Mouse (Mus musculus) liver, postnatal 0 days (tissue): ENCODE data around the gene Nelfe. TPM values are rescaled to one million over a fixed set of nuclear protein-coding genes. Genes with fewer than 3 reads are reported as not detected.

Source experiments
- ATAC-seq: fragments of 200-750 bp; cut with Nextera tagmentation; 2 replicates; pipeline ENCODE4 v1.8.0; 2017; ENCODE audit warnings: mild to moderate bottlenecking, moderate library complexity
- DNase-seq: peaks from one replicate; pipeline ENCODE4 v3.0.0-alpha.2; 2016
- H3K27ac ChIP-seq: fragments of 300-500 bp; sonication (generic); 2 replicates; pipeline ENCODE4 v1.5.1; 2014; ENCODE audit warnings: antibody characterized with exemption, moderate library complexity, mild to moderate bottlenecking, low read depth
- H3K27me3 ChIP-seq: fragments of 300-500 bp; sonication (generic); 2 replicates; pipeline ENCODE4 v1.6.1; 2014; ENCODE audit warnings: low read length, control low read depth, mixed read lengths; ENCODE audit not compliant: insufficient read depth
- H3K36me3 ChIP-seq: fragments of 300-500 bp; sonication (generic); replicated peaks from 2 replicates; pipeline ENCODE4 v1.6.1; 2014; ENCODE audit warnings: mild to moderate bottlenecking, control low read depth, low read length, moderate library complexity, mixed read lengths; ENCODE audit not compliant: insufficient read depth
- H3K4me1 ChIP-seq: fragments of 300-500 bp; sonication (generic); 2 replicates; pipeline ENCODE4 v1.6.1; 2014; ENCODE audit warnings: antibody characterized with exemption, mild to moderate bottlenecking, control low read depth; ENCODE audit not compliant: insufficient read depth
- H3K4me2 ChIP-seq: fragments of 300-500 bp; sonication (generic); 2 replicates; pipeline ENCODE4 v1.6.1; 2014; ENCODE audit warnings: low read depth, mild to moderate bottlenecking, low read length, moderate library complexity, mixed read lengths
- H3K4me3 ChIP-seq: fragments of 300-500 bp; sonication (generic); 2 replicates; pipeline ENCODE4 v1.5.1; 2014; ENCODE audit warnings: low read depth, low read length
- H3K9ac ChIP-seq: fragments of 300-500 bp; sonication (generic); replicated peaks from 2 replicates; pipeline ENCODE4 v1.6.1; 2014; ENCODE audit warnings: mild to moderate bottlenecking, moderate library complexity
- H3K9me3 ChIP-seq: fragments of 300-500 bp; sonication (generic); 2 replicates; pipeline ENCODE4 v1.6.1; 2016; ENCODE audit warnings: mild to moderate bottlenecking, control low read depth, low read length, mixed read lengths
- CTCF ChIP-seq: sonication (generic); IDR thresholded peaks from 2 replicates; pipeline ENCODE4 v1.5.1; 2016; ENCODE audit warnings: antibody characterized with exemption, low read depth
- EP300 ChIP-seq: IDR thresholded peaks from 2 replicates; pipeline ENCODE4 v1.6.1; 2016; ENCODE audit warnings: antibody characterized with exemption, low read depth, mild to moderate bottlenecking
- WGBS: fragments of 180-500 bp; shearing (Covaris S2); extraction: QIAGEN DNeasy Blood & Tissue Kit; methylation state at CpG from one replicate; pipeline ENCODE4 v1.1.7; 2014; ENCODE audit not compliant: insufficient replicate concordance; 5-methylcytosine and 5-hydroxymethylcytosine counted together
- polyA plus RNA-seq: library from polyadenylated mRNA; unstranded; fragments of >200 nt; fragmentation: Nextera tagmentation; extraction: Ambion mirVana; gene quantifications from 2 replicates; pipeline ENCODE4 v1.2.1, GENCODE M21; 2015

Nelfe gene
- polyA plus RNA-seq, 1 experiment from 2014 or later: 26.5 TPM

DNA sequence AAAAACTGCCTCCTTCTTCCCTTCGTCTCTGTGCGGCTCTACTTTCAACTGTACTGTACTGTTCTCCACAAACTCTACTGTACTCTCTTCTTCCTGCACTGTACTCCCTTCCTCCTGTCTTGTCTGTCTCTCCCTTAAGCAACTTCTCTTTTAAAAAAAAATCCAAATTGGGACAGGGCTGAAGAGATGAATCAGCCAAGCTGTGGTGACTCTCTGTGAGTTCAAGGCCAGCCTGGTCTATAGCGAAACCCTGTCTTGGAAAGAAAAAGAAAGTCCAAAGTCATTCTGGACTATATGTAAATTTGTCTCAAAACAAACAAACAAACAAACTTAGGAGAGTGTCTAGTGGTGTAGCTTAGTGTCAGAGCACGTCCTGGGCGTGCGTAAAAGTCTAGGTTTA lies 24.1 kb downstream of the Nelfe start:
- no peak overlapping the region for H3K4me2 ChIP-seq
- no peaks in the 10 kb centered on the region for H3K9me3 ChIP-seq
- 84% methylated on average over 6 of the region's 6 CpGs for WGBS
- H3K9ac ChIP-seq: no peak overlapping the region
- no peaks in the 10 kb centered on the region; the same call in 1 of the 2 replicates for H3K36me3 ChIP-seq
- H3K27me3 ChIP-seq: no peaks in the 10 kb centered on the region
- TF ChIP-seq EP300 (no peak), CTCF (no peak)
- H3K4me3 ChIP-seq: no peak overlapping the region
- peaks cover 1% of the 10 kb centered on the region; the same call in 1 of the 2 replicates for H3K4me1 ChIP-seq
- DNase-seq (no peak), ATAC-seq (no peak)
- no peak overlapping the region for H3K27ac ChIP-seq

DNA sequence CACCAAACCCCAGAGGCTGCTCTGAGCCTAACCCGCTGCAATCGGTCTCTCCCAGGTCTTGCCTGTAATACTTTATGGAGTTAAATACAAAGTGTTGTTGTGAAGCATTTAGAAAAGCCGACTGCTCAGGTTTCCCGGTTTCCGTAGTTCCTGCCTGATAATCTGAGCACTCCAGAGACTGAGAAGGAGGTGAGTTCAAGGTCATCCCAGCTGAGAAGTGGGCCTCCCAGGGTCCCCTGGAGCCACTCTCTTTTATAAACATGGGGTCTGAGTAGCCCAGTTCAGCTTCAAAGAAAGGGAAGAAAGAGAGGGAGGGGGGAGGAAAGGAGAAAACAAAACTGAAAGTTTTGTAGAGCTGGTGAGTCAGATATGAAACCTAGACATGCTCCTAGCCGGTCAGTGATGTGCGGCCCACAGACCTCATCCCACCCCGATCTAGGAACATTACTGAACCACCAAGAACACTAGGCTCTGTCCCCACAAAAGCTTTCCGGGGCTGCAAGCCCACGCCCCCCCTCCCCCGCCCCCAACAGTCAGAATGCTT lies 29.2 kb downstream of the Nelfe start, which contains the start of gene Zbtb12:
TSS of gene Zbtb12 (plus strand) at position 148 of the 544 bp plus-strand sequence.
- WGBS: 60% methylated on average over 11 of the region's 11 CpGs
- H3K4me2 ChIP-seq: peak within 1 kb of the TSS; percentile 27; the same call in 1 of the 2 replicates
- TF ChIP-seq CTCF (no peak), EP300 (no peak)

GRCm38 (mm10) chr17:34881166-34881565 lies 31.0 kb downstream of the Nelfe start:
- Histone ChIP-seq H3K4me2 (peak overlapping the region; percentile 64), H3K27ac (peak overlapping the region; percentile 73), H3K9me3 (no peaks in the 10 kb centered on the region), H3K36me3 (no peaks in the 10 kb centered on the region), H3K9ac (no peak overlapping the region), H3K27me3 (no peaks in the 10 kb centered on the region), H3K4me3 (no peak overlapping the region; the same call in 1 of the 2 replicates), H3K4me1 (peaks cover 8% of the 10 kb centered on the region)
- ATAC-seq: no peak
- DNase-seq: peak; percentile 11
- TF ChIP-seq CTCF (no peak), EP300 (no peak)

More for the DNA sequence above, 29.2 kb downstream of the Nelfe start, which contains the start of gene Zbtb12:
- DNase-seq (peak; percentile 11), ATAC-seq (no peak)
- no peak within 1 kb of the TSS for H3K4me3 ChIP-seq
- no peaks in the 10 kb centered on the region for H3K36me3 ChIP-seq
- no peak within 1 kb of the TSS for H3K27ac ChIP-seq
- no peaks in the 10 kb centered on the region for H3K9me3 ChIP-seq
- H3K9ac ChIP-seq: no peak within 1 kb of the TSS
- H3K27me3 ChIP-seq: no peaks in the 10 kb centered on the region
- peaks cover 8% of the 10 kb centered on the region for H3K4me1 ChIP-seq

GRCm38 (mm10) chr17:34881683-34882310 lies 31.6 kb downstream of the Nelfe start, which contains the start of gene Gm20547:
Gm20547 (minus strand) TSS chr17:34882042.
- peaks cover 8% of the 10 kb centered on the region for H3K4me1 ChIP-seq
- 18% methylated on average over 15 of the region's 15 CpGs for WGBS
- H3K9me3 ChIP-seq: no peaks in the 10 kb centered on the region
- peak; percentile 71 for ATAC-seq
- peak within 1 kb of the TSS; percentile 39 for H3K4me3 ChIP-seq
- no peaks in the 10 kb centered on the region for H3K36me3 ChIP-seq
- H3K27me3 ChIP-seq: no peaks in the 10 kb centered on the region
- H3K27ac ChIP-seq: peak within 1 kb of the TSS; percentile 73
- TF ChIP-seq CTCF (no peak), EP300 (peak; percentile 9; the same call in 1 of the 2 replicates)
- peak within 1 kb of the TSS; percentile 64 for H3K4me2 ChIP-seq
- DNase-seq: peak; percentile 60
- H3K9ac ChIP-seq: peak within 1 kb of the TSS; percentile 34

DNA sequence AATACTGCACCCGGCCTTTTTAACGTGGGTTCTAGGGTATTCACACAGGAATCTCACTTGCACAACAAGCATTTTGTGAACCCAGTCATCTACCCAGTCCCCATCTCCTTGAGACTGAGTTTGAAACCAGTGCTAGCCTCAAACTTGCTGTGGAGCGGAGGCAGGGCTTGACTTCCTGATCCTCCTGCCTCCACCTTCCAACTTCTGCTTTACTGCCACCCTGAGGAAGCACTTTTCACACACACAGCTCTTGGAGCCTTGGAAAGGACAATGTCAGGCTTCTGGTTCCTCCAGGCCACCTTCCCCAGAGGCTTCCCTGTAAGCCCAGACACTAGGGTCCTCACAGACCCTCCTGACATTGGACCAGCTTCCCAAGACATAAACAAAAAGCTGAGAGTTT lies 33.1 kb downstream of the Nelfe start:
- Histone ChIP-seq H3K4me2 (no peak overlapping the region), H3K9me3 (no peaks in the 10 kb centered on the region), H3K27me3 (no peaks in the 10 kb centered on the region), H3K4me1 (peaks cover 8% of the 10 kb centered on the region), H3K9ac (no peak overlapping the region), H3K27ac (no peak overlapping the region), H3K4me3 (no peak overlapping the region), H3K36me3 (no peaks in the 10 kb centered on the region)
- TF ChIP-seq EP300: no peak
- peak; percentile 33 for TF ChIP-seq CTCF
- no peak for ATAC-seq
- 53% methylated on average over 3 of the region's 3 CpGs for WGBS
- DNase-seq: peak; percentile 14

- ATAC-seq: no peak
Measured at GRCm38 (mm10) chr17:34884704-34885103, 34.5 kb downstream of the Nelfe start.

More at GRCm38 (mm10) chr17:34884704-34885103, 34.5 kb downstream of the Nelfe start:
- WGBS: 63% methylated on average over 6 of the region's 6 CpGs
- TF ChIP-seq CTCF: no peak
- no peak for TF ChIP-seq EP300
- DNase-seq: no peak
- Histone ChIP-seq H3K36me3 (no peaks in the 10 kb centered on the region), H3K27me3 (no peaks in the 10 kb centered on the region), H3K9ac (no peak overlapping the region), H3K4me3 (no peak overlapping the region), H3K4me2 (no peak overlapping the region), H3K9me3 (no peaks in the 10 kb centered on the region), H3K27ac (no peak overlapping the region), H3K4me1 (peaks cover 5% of the 10 kb centered on the region)
